Mouse (Mus musculus): ENCODE measurements around the gene Atp6v1g2. TPM values are rescaled to one million over a fixed set of nuclear protein-coding genes. Genes with fewer than 3 reads are reported as not detected.

Atp6v1g2 gene
- total RNA-seq, 2 experiments from 2014 or later, result 615 to 646 TPM

GRCm38 (mm10) chr17:35272249-35272648 is 38.8 kb downstream of the Atp6v1g2 start:
- Histone ChIP-seq H3K27ac (no peak overlapping the region), H3K4me3 (no peak overlapping the region)
- DNase-seq (ENCODE audit: low spot score in 2 of 2), result no peak
- TF ChIP-seq CTCF (conservative IDR thresholded peaks at IDR 0.05), result no peak

GRCm38 (mm10) chr17:35274770-35275169 is 41.3 kb downstream of the Atp6v1g2 start:
- peak; percentile 83 to 93 for DNase-seq (ENCODE audit: low spot score in 2 of 2)
- no peak overlapping the region for H3K4me3 ChIP-seq
- no peak overlapping the region for H3K27ac ChIP-seq
- peak; percentile 92 for TF ChIP-seq CTCF (conservative IDR thresholded peaks at IDR 0.05)

- DNase-seq (ENCODE audit: low spot score in 2 of 2), result no peak
- TF ChIP-seq CTCF (conservative IDR thresholded peaks at IDR 0.05), result no peak
- no peak overlapping the region for H3K27ac ChIP-seq
- no peak overlapping the region for H3K4me3 ChIP-seq
Measured at GRCm38 (mm10) chr17:35276304-35276864, 42.9 kb downstream of the Atp6v1g2 start.

- no peak for DNase-seq (ENCODE audit: low spot score in 2 of 2)
- no peak for TF ChIP-seq CTCF (conservative IDR thresholded peaks at IDR 0.05)
- H3K27ac ChIP-seq, result no peak overlapping the region
- H3K4me3 ChIP-seq, result no peak overlapping the region
Measured at GRCm38 (mm10) chr17:35278049-35278448, 44.6 kb downstream of the Atp6v1g2 start.

- no peak overlapping the region for H3K27ac ChIP-seq
- peak; percentile 48 for TF ChIP-seq CTCF (conservative IDR thresholded peaks at IDR 0.05)
- H3K4me3 ChIP-seq, result no peak overlapping the region
- DNase-seq (ENCODE audit: low spot score in 2 of 2), result no peak
Measured at GRCm38 (mm10) chr17:35278957-35279688, 45.7 kb downstream of the Atp6v1g2 start.

- no peak for TF ChIP-seq CTCF (conservative IDR thresholded peaks at IDR 0.05)
- no peak overlapping the region for H3K27ac ChIP-seq
- no peak overlapping the region for H3K4me3 ChIP-seq
- DNase-seq (ENCODE audit: low spot score in 2 of 2), result no peak
Measured at GRCm38 (mm10) chr17:35280276-35280675, 46.8 kb downstream of the Atp6v1g2 start.

GRCm38 (mm10) chr17:35285431-35285830 is 52.0 kb downstream of the Atp6v1g2 start:
- H3K4me3 ChIP-seq, result no peak overlapping the region
- H3K27ac ChIP-seq, result no peak overlapping the region
- no peak for TF ChIP-seq CTCF (conservative IDR thresholded peaks at IDR 0.05)
- no peak for DNase-seq (ENCODE audit: low spot score in 2 of 2)

Small RNA genes lying within 50 kb of the gene (microRNA-seq; reads per million reads assigned to microRNA genes)
- gene Mir6973a (0 reads per million in 2 experiments), gene Mir6974 (0 reads per million in 2 experiments), gene Mir6975 (0.92 to 1.3 reads per million in 2 experiments), gene Mir8094 (0 to 0.18 reads per million in 2 experiments)

Other genes with a start within 250 kb of the Atp6v1g2 start
- 10 to 100 TPM; 48.2 to 55.1 TPM for gene Vars, start 232.7 kb upstream of the Atp6v1g2 start, total RNA-seq (2021)
- under 1 TPM; 0.20 to 0.26 TPM for gene Vwa7, start 217.1 kb upstream of the Atp6v1g2 start, total RNA-seq (2021)
- gene Sapcd1, start 205.6 kb upstream of the Atp6v1g2 start, total RNA-seq (2021), result under 1 TPM in 1 of 2 experiments, not detected in 1; 0.67 TPM
- 1 to 10 TPM in 1 of 2 experiments, under 1 TPM in 1; 0.26 to 1.1 TPM for gene Msh5, start 186.9 kb upstream of the Atp6v1g2 start, total RNA-seq (2021)
- gene Clic1, start 183.7 kb upstream of the Atp6v1g2 start, total RNA-seq (2021), result 1 to 10 TPM; 9.2 to 9.6 TPM
- 10 to 100 TPM; 13.7 to 15.8 TPM for gene Ddah2, start 174.6 kb upstream of the Atp6v1g2 start, total RNA-seq (2021)
- not detected for gene Ly6g6c, start 168.3 kb upstream of the Atp6v1g2 start, total RNA-seq (2021)
- gene Mpig6b, start 167.5 kb upstream of the Atp6v1g2 start, total RNA-seq (2021), result not detected
- gene Ly6g6e, start 156.8 kb upstream of the Atp6v1g2 start, total RNA-seq (2021), result 1 to 10 TPM; 2.5 to 3.5 TPM
- 1 to 10 TPM; 1.1 TPM for gene Ly6g6d, start 155.6 kb upstream of the Atp6v1g2 start, total RNA-seq (2021)
- under 1 TPM in 1 of 2 experiments, not detected in 1; 0.52 TPM for gene Ly6g6f, start 148.1 kb upstream of the Atp6v1g2 start, total RNA-seq (2021)
- gene Abhd16a, start 144.4 kb upstream of the Atp6v1g2 start, total RNA-seq (2021), result 100 to 1,000 TPM; 110 to 113 TPM
- gene Ly6g5c, start 125.4 kb upstream of the Atp6v1g2 start, total RNA-seq (2021), result not detected
- under 1 TPM in 1 of 2 experiments, not detected in 1; 0.54 TPM for gene Ly6g5b, start 118.2 kb upstream of the Atp6v1g2 start, total RNA-seq (2021)
- 10 to 100 TPM; 15.0 to 15.9 TPM for gene Gpank1, start 112.2 kb upstream of the Atp6v1g2 start, total RNA-seq (2021)
- gene Csnk2b, start 111.6 kb upstream of the Atp6v1g2 start, total RNA-seq (2021), result 100 to 1,000 TPM; 170 to 178 TPM
- gene D17H6S53E, start 107.3 kb upstream of the Atp6v1g2 start, total RNA-seq (2021), result 10 to 100 TPM; 25.2 to 29.3 TPM
- under 1 TPM; 0.37 to 0.49 TPM for gene Apom, start 101.6 kb upstream of the Atp6v1g2 start, total RNA-seq (2021)
- gene Bag6, start 98.5 kb upstream of the Atp6v1g2 start, total RNA-seq (2021), result 100 to 1,000 TPM; 320 to 334 TPM
- gene Prrc2a, start 68.8 kb upstream of the Atp6v1g2 start, total RNA-seq (2021), result 100 to 1,000 TPM; 339 to 370 TPM
- 10 to 100 TPM; 11.1 to 11.8 TPM for gene Aif1, start 57.6 kb upstream of the Atp6v1g2 start, total RNA-seq (2021)
- gene Lst1, start 45.2 kb upstream of the Atp6v1g2 start, total RNA-seq (2021), result 1 to 10 TPM; 6.2 to 8.6 TPM
- gene Ltb, start 39.2 kb upstream of the Atp6v1g2 start, total RNA-seq (2021), result under 1 TPM; 0.76 to 0.77 TPM
- not detected for gene Tnf, start 31.7 kb upstream of the Atp6v1g2 start, total RNA-seq (2021)
- under 1 TPM; 0.54 to 0.59 TPM for gene Lta, start 28.3 kb upstream of the Atp6v1g2 start, total RNA-seq (2021)
- gene Gm16181, start 12.8 kb upstream of the Atp6v1g2 start, total RNA-seq (2021), result not detected
- 10 to 100 TPM; 13.3 to 15.1 TPM for gene Nfkbil1, start 2.1 kb downstream of the Atp6v1g2 start, total RNA-seq (2021)
- gene Ddx39b, start 8.1 kb downstream of the Atp6v1g2 start, total RNA-seq (2021), result 100 to 1,000 TPM; 230 to 239 TPM
- 10 to 100 TPM; 15.7 to 21.2 TPM for gene H2-D1, start 29.1 kb downstream of the Atp6v1g2 start, total RNA-seq (2021)
- gene H2-Q1, start 86.7 kb downstream of the Atp6v1g2 start, total RNA-seq (2021), result under 1 TPM; 0.13 to 0.47 TPM
- gene H2-Q2, start 108.6 kb downstream of the Atp6v1g2 start, total RNA-seq (2021), result under 1 TPM in 1 of 2 experiments, not detected in 1; 0.38 TPM
- 1 to 10 TPM; 1.7 to 2.3 TPM for gene H2-Q4, start 146.0 kb downstream of the Atp6v1g2 start, total RNA-seq (2021)
- gene H2-Q6, start 191.2 kb downstream of the Atp6v1g2 start, total RNA-seq (2021), result not detected
- under 1 TPM; 0.69 to 0.79 TPM for gene H2-Q7, start 205.5 kb downstream of the Atp6v1g2 start, total RNA-seq (2021)
- under 1 TPM; 0.12 to 0.15 TPM for gene H2-Q10, start 236.4 kb downstream of the Atp6v1g2 start, total RNA-seq (2021)